Mouse (Mus musculus): ENCODE measurements around the gene Fbxw2.
"Not testable (repeated sequence)": the region's sequence is repeated elsewhere in the genome, so short reads cannot be mapped to it uniquely, and the experiment has no call there.

The Fbxw2 gene

GRCm38 (mm10) chr2:34825827-34826459 lies at the start of gene Fbxw2:
Fbxw2 (minus strand) TSS chr2:34826311.
- in situ Hi-C loops (cut with MboI; ENCODE audit: unreplicated experiment in 2 of 2): no loop called here

GRCm38 (mm10) chr2:34874816-34875345 lies 48.8 kb upstream of the Fbxw2 start, which contains the start of gene Psmd5:
Psmd5 (minus strand) TSS chr2:34874968.
- in situ Hi-C loops (cut with MboI; ENCODE audit: unreplicated experiment in 2 of 2): loop anchor here (5.0 to 25.0 kb wide), 2 partner anchors 87 kb away; partner anchors contain the start of gene Traf1 (in 2 of the 2)

DNA sequence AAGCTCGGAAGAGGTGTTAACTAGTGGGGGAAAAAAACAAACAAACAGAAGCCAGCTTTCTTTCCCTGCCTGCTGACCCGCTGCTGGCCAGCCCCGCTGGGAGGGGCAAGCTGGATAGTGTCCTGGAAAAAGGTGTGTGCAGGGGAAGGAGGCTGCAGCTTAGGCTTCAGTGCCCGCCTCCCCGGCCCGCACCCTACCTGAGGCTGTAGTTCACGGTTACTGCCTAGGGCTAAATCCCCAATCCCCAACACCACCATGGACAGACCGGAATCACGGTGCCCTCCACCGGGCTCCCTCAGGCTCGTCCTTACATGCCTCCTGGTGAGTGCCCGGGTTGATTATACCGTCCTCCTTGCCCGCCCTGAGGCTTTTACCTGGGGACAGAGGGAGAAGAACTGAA lies 48.2 kb upstream of the Fbxw2 start, which contains the start of gene Cutal:
Cutal (plus strand) TSS at position 126 of the 400 bp plus-strand sequence.
- in situ Hi-C loops (cut with MboI; ENCODE audit: unreplicated experiment in 2 of 2): loop anchor here (5.0 to 25.0 kb wide), 2 partner anchors 88 kb away; partner anchors contain the start of gene Traf1 (in 2 of the 2)

DNA sequence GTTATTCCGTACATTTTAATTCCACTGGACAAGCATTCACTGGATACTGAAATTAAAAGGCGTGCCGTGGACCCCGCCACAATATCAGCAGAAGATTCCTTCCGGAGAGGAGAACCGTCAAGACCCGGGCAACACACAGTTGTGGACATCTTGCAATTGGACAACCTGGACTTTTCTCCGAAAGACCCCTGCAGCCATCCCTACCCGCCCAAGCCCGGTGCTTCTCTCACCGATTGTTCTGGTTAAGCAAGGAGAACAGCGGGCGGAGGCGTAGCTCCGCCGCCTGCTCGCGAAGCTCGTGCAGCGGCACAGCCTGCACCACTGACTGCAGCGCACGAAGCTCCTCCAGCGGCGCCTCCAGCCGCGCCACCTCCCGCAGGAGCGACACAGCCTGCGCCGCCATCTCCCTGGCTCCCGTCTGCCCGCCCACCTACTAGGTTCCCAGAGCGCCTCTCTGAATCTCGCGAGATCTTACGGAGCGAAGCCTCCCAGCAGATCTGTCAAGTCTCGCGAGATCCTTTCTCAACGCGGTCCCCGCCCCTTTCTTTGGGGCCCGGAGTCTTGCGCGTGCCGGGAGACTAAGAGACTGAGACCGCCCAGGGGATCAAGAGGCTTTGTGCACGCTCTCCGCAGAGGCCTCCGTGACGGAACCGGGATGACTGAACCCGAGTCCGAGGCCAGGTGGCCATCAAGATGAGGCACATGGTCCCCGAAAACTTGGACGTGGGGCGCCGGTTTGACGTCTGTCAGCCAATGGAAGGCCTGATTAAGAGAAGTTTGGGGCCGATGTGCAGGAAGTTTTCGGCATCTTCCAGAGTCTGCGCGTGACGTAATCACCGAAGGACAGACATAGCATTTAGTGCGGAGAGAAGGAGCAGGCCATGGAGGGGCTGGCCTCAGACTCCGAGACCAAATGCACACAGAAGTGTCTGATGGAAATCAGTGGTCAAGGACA lies 44.7 kb upstream of the Fbxw2 start:
- in situ Hi-C loops (cut with MboI; ENCODE audit: unreplicated experiment in 2 of 2): loop anchor here (5.0 to 25.0 kb wide), 2 partner anchors 92 kb away; partner anchors contain the start of gene Traf1 (in 2 of the 2)

DNA sequence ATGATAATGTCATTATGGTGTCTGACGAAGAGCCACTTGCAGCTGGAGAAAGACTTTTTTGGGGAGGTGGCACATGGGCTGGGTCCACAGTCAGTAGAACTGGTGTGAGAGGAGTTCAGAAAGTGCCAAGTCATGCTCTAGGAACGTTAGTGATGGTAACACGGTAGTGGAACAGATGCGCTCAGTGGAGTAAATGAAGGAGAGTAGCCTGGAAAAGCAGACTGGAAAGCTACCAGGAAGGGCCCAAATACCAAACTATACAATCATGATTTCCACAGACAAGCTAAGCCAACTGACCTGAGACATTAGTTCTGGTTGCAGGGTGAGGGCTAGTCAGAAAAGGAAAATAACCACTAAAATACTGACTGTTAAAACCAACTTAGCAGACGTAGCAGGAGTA lies 43.6 kb upstream of the Fbxw2 start:
- in situ Hi-C loops (cut with MboI; ENCODE audit: unreplicated experiment in 2 of 2): loop anchor here (5.0 to 25.0 kb wide), 2 partner anchors 93 kb away; partner anchors contain the start of gene Traf1 (in 2 of the 2)

- in situ Hi-C loops (cut with MboI; ENCODE audit: unreplicated experiment in 2 of 2): loop anchor here in 1 of 2 experiments (25.0 kb wide), 1 partner anchor 105 kb away; the partner anchor contains the start of gene Traf1
Measured at GRCm38 (mm10) chr2:34857728-34858127, 31.6 kb upstream of the Fbxw2 start.

DNA sequence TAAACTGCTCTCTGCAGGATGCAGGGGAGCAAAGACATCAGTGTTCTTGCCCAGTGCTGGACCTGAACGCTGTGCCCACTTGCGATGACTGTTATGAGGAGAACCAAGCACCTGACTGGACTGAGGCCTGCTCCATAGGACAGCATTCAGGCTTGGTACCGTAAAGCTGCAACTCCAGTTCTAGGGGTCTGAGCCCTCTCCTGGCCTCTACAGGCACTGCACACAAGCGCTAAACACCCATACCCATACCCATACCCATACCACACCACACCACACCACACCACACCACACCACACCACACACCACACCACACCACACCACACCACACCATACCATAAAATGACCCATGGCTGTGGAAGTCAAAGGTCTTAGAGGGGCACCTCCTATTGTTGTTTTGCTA lies 29.2 kb upstream of the Fbxw2 start:
- in situ Hi-C loops (cut with MboI; ENCODE audit: unreplicated experiment in 2 of 2): loop anchor here in 1 of 2 experiments (25.0 kb wide), 1 partner anchor 107 kb away; the partner anchor contains the start of gene Traf1

DNA sequence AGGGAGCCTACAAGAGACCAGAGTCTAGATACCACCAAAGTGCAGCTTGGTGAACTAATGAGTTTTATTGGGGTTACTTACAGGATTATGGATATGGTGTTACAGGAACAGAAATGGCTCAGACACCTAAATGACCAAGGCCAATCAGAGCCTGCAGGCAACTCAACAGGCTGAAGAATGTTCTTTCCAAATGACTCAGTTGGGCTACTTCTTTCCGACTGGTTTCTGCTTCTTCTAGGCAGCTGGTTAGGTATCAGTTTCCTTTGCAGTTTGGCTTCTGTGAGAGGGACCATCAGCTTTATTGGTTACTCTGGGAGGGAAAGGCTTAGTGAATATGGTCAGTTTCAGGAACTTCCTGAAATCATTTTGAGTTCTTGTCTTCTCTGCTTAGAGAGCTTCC lies 21.6 kb upstream of the Fbxw2 start:
- in situ Hi-C loops (cut with MboI; ENCODE audit: unreplicated experiment in 2 of 2): loop anchor here in 1 of 2 experiments (10.0 kb wide), 1 partner anchor 127 kb away; no protein-coding TSS in a partner anchor

GRCm38 (mm10) chr2:34843211-34843939 lies 17.3 kb upstream of the Fbxw2 start:
- in situ Hi-C loops (cut with MboI; ENCODE audit: unreplicated experiment in 2 of 2): loop anchor here in 1 of 2 experiments (10.0 kb wide), 1 partner anchor 131 kb away; no protein-coding TSS in a partner anchor

DNA sequence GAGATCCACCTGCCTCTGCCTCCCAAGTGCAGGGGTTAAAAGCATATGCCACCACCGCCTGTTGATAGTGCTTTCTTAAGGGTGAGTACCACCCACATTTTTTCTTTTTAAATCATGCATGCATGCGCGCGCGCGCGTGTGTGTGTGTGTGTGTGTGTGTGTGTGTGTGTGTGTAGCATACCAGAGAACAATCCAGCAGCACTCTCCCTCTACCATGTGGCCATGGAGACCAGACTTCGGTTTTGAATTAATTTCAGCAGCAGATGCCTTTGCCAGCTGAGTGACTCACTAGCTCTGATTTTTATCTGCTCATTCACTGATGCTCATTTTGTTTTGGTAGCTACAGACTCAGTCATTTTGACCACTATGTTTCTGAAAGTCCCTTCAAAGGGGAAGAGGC lies 15.6 kb upstream of the Fbxw2 start:
- in situ Hi-C loops (cut with MboI; ENCODE audit: unreplicated experiment in 2 of 2): loop anchor here in 1 of 2 experiments (10.0 kb wide), 1 partner anchor 133 kb away; no protein-coding TSS in a partner anchor

- in situ Hi-C loops (cut with MboI; ENCODE audit: unreplicated experiment in 2 of 2): loop anchor here in 1 of 2 experiments (10.0 kb wide), 1 partner anchor 135 kb away; no protein-coding TSS in a partner anchor
Measured at GRCm38 (mm10) chr2:34840143-34840542, 14.0 kb upstream of the Fbxw2 start.

GRCm38 (mm10) chr2:34835669-34836068 lies 9.6 kb upstream of the Fbxw2 start:
- in situ Hi-C loops (cut with MboI; ENCODE audit: unreplicated experiment in 2 of 2): no loop called here

DNA sequence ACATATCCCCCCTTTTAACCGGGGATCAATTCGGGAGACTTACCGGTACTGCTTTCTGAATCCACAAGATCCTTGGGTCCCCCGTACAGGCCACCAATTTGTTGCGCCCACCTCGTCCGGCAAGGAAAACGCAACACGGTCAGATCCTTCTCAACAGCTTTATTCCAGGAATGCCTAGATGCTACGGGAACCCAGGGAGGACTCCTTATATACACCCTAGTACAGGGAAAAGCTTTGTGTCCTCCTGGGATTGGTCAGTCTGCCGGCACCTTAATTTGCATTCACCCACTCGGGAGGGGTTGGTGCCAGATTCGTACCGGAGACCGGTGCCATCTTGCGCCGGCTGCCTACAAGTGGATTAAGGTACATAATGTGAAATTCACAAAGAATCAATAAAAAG lies 7.5 kb upstream of the Fbxw2 start:
- in situ Hi-C loops (cut with MboI; ENCODE audit: unreplicated experiment in 2 of 2): no loop called here

GRCm38 (mm10) chr2:34832766-34833457 lies 6.8 kb upstream of the Fbxw2 start, which contains the start of gene Gm34653:
Gm34653 (plus strand) TSS chr2:34833007.
- in situ Hi-C loops (cut with MboI; ENCODE audit: unreplicated experiment in 2 of 2): not testable (repeated sequence)

GRCm38 (mm10) chr2:34830066-34830465 lies 4.0 kb upstream of the Fbxw2 start:
- in situ Hi-C loops (cut with MboI; ENCODE audit: unreplicated experiment in 2 of 2): not testable (repeated sequence)

DNA sequence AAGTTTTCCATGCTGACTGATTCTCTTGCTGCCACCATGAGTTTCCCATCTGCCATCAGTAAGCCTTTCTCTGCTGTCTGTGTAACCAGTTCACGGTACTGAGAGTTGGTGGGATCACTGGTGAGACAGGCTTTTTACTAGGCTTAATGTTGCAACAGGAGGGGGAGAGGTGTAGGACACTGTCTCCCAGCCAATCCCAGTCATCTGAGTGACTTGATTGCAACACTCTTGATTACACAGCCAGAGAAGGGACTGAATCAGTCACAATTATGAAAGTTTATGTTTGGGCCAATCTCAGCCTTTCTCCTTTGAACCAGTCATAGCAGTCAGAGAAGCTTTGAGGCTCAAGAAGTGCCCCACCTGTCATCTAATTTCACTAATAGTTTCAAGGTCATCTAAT lies 1.9 kb upstream of the Fbxw2 start:
- in situ Hi-C loops (cut with MboI; ENCODE audit: unreplicated experiment in 2 of 2): no loop called here

- in situ Hi-C loops (cut with MboI; ENCODE audit: unreplicated experiment in 2 of 2): no loop called here
Measured at GRCm38 (mm10) chr2:34827591-34827990, 1.5 kb upstream of the Fbxw2 start.

- in situ Hi-C loops (cut with MboI; ENCODE audit: unreplicated experiment in 2 of 2): no loop called here
Measured at GRCm38 (mm10) chr2:34826460-34827231, 535 bp upstream of the Fbxw2 start.
